Mouse (Mus musculus) myocyte (in vitro differentiated cells): Measurements from ENCODE around the gene E130208F15Rik. TPM values are rescaled to one million over a fixed set of nuclear protein-coding genes. Genes with fewer than 3 reads are reported as not detected.
A peak's percentile ranks its signal among the peaks of the same experiment; 100 is the strongest.

Experiments
- H3K27me3 ChIP-seq: one replicate; pipeline ENCODE4 v1.6.1; 2011; ENCODE audit not compliant: control insufficient read depth, insufficient read depth, insufficient read length
- H3K36me3 ChIP-seq: one replicate; pipeline ENCODE4 v1.6.1; 2011; ENCODE audit not compliant: control insufficient read depth, insufficient read depth
- H3K4me2 ChIP-seq: one replicate; pipeline ENCODE4 v1.6.1; 2011; ENCODE audit warnings: low read depth, control low read depth
- H3K4me3 ChIP-seq: one replicate; pipeline ENCODE4 v1.5.1; 2011; ENCODE audit warnings: mild to moderate bottlenecking, control low read depth, moderate library complexity
- H3K79me2 ChIP-seq: one replicate; pipeline ENCODE4 v1.6.1; 2011; ENCODE audit not compliant: control insufficient read depth, insufficient read depth
- H3ac ChIP-seq: one replicate; pipeline ENCODE4 v1.6.1; 2011; ENCODE audit not compliant: control insufficient read depth, insufficient read length
- CEBPB ChIP-seq: IDR thresholded peaks from 2 replicates; pipeline ENCODE4 v1.6.1; 2011; ENCODE audit warnings: mild to moderate bottlenecking, moderate library complexity; ENCODE audit not compliant: poor library complexity, insufficient read depth, severe bottlenecking
- E2F4 ChIP-seq: IDR thresholded peaks from one replicate; pipeline ENCODE4 v1.6.1; 2011; ENCODE audit warnings: mild to moderate bottlenecking, control low read depth, moderate library complexity; ENCODE audit not compliant: insufficient read depth
- MAX ChIP-seq: IDR thresholded peaks from one replicate; pipeline ENCODE4 v1.6.1; 2011; ENCODE audit warnings: low read depth, mild to moderate bottlenecking, control low read depth
- MYOD1 ChIP-seq, 3 experiments: IDR thresholded peaks; one replicate each; pipeline ENCODE4 v1.6.1; 2011; ENCODE audit warnings: control low read depth in 2 of 3, low read depth in 2 of 3, mild to moderate bottlenecking in 2 of 3, moderate library complexity in 1 of 3; ENCODE audit not compliant: insufficient read length in 2 of 3, control insufficient read depth in 1 of 3
- MYOG ChIP-seq, 3 experiments: IDR thresholded peaks; one replicate each; pipeline ENCODE4 v1.6.1; 2011; ENCODE audit warnings: control low read depth in 2 of 3, low read depth in 2 of 3, mild to moderate bottlenecking in 2 of 3; ENCODE audit not compliant: insufficient read length in 2 of 3, control insufficient read depth in 1 of 3, insufficient read depth in 1 of 3
- POLR2A ChIP-seq: IDR thresholded peaks from one replicate; pipeline ENCODE4 v1.6.1; 2011; ENCODE audit warnings: low read depth, mild to moderate bottlenecking, control low read depth, moderate library complexity; ENCODE audit not compliant: insufficient read length
- POLR2AphosphoS2 ChIP-seq: IDR thresholded peaks from one replicate; pipeline ENCODE4 v1.6.1; 2011; ENCODE audit warnings: low read depth, control low read depth; ENCODE audit not compliant: insufficient read length
- REST ChIP-seq: IDR thresholded peaks from one replicate; pipeline ENCODE4 v1.6.1; 2011; ENCODE audit warnings: mild to moderate bottlenecking, control low read depth, moderate library complexity; ENCODE audit not compliant: insufficient read depth, insufficient read length
- SRF ChIP-seq: IDR thresholded peaks from one replicate; pipeline ENCODE4 v1.6.1; 2011; ENCODE audit warnings: low read depth; ENCODE audit not compliant: control insufficient read depth, insufficient read length
- TCF12 ChIP-seq: IDR thresholded peaks from one replicate; pipeline ENCODE4 v1.6.1; 2011; ENCODE audit warnings: mild to moderate bottlenecking, control low read depth; ENCODE audit not compliant: poor library complexity, insufficient read depth, severe bottlenecking
- TCF3 ChIP-seq: IDR thresholded peaks from one replicate; pipeline ENCODE4 v1.6.1; 2011; ENCODE audit warnings: low read depth, control low read depth; ENCODE audit not compliant: insufficient read length
- USF1 ChIP-seq: IDR thresholded peaks from one replicate; pipeline ENCODE4 v1.6.1; 2011; ENCODE audit warnings: low read depth, mild to moderate bottlenecking, control low read depth, moderate library complexity
- polyA plus RNA-seq: library from polyadenylated mRNA; unstranded; fragments of >200 nt; fragmentation: generic; extraction: Trizol; gene quantifications from one replicate; pipeline ENCODE4 v1.2.1, GENCODE M21; 2012; ENCODE audit warnings: missing spikeins

E130208F15Rik gene
- polyA plus RNA-seq, 1 experiment, result 4.0 TPM

DNA sequence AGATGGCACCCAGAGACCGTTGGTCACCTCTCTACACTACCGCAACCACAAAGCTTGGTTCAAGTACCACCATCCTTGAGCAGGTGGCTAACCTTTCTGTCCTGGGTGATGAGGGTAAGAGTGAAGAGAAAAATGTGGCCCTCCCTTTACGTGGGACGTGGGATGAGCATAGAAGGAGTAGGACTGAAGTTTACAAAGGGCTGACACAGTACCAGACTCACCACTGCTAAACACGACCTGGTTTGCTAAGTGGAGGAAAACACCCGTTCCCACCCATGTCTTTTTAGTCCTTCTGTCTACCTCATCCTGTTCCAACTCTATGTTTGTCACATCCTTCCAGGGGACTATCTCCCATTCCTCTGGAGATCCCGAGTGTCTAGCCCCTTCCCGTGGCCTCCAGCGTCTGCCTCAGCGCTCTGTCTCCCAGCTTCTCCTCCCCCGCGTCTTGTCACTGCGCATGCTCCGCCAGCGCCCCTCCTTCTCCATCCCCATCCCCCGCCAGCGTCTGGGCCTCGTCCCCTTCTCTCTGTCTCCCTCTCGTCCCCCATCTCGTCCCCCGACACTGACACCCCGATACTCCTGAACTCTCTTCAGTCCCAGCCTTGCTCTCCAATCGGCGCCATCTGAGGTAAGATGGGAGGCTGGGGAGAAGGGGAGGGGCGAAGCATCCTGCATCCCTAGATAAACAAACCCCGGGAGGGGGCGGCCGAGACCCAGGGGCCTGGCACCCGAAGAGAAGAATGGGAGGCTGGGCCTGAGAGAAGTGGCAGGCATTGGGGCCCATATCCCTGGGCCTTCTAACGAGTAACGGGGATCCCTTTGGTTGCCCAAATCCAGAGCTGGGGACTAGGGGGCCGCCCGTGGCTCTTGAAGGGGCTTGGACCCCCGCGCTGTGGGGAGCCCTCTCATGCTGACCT, 30.1 kb upstream of the E130208F15Rik start, which contains the start of gene Clip3:
TSS of gene Clip3 (plus strand) at position 514 of the 917 bp plus-strand sequence.
- H3K79me2 ChIP-seq, result no peaks in the 10 kb centered on the region
- H3K27me3 ChIP-seq, result peaks cover 5% of the 10 kb centered on the region
- H3K36me3 ChIP-seq, result no peaks in the 10 kb centered on the region
- peak within 1 kb of the TSS; percentile 72 for H3K4me2 ChIP-seq
- H3K4me3 ChIP-seq, result peak within 1 kb of the TSS; percentile 29
- H3ac ChIP-seq, result no peak within 1 kb of the TSS
- no peak for TF ChIP-seq CEBPB
- no peak for TF ChIP-seq MAX
- no peak for TF ChIP-seq SRF
- TF ChIP-seq E2F4, result no peak
- no peak for TF ChIP-seq MYOG (IDR thresholded peaks at IDR 0.05; ENCODE audit: control insufficient read depth in 1 of 3, insufficient read depth in 1 of 3, insufficient read length in 2 of 3, low read depth in 2 of 3)
- no peak for TF ChIP-seq MYOD1 (IDR thresholded peaks at IDR 0.05; ENCODE audit: control insufficient read depth in 1 of 3, insufficient read length in 2 of 3, low read depth in 2 of 3)
- TF ChIP-seq USF1, result no peak
- TF ChIP-seq POLR2A, result peak; percentile 81
- no peak for TF ChIP-seq TCF12
- no peak for TF ChIP-seq REST
- TF ChIP-seq TCF3, result no peak
- peak; percentile 86 for TF ChIP-seq POLR2AphosphoS2

DNA sequence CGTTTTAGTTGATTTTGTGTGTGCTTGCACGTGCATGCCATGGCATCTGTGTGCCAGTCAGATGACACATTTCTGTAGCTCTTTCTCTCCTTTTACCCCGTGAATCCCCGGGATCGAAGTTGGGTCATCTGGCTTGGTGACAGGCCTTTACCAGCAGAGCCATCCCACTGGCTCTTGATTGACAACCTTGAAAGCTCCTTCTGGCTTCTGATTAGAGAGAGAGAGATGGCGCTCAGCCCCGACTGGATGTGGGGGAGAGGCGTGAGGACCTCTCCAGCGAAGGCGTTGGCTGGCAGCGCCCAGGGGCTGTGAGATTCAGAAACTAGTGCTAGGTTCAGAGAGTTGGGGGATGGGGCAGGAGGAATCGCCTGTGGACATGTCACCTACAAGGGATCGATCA, 27.7 kb upstream of the E130208F15Rik start:
- Histone ChIP-seq H3K4me2 (no peak overlapping the region), H3ac (no peak overlapping the region), H3K79me2 (no peaks in the 10 kb centered on the region), H3K4me3 (no peak overlapping the region), H3K27me3 (peaks cover 4% of the 10 kb centered on the region), H3K36me3 (no peaks in the 10 kb centered on the region)
- no peak for TF ChIP-seq MYOD1 (IDR thresholded peaks at IDR 0.05; ENCODE audit: control insufficient read depth in 1 of 3, insufficient read length in 2 of 3, low read depth in 2 of 3)
- no peak for TF ChIP-seq REST

DNA sequence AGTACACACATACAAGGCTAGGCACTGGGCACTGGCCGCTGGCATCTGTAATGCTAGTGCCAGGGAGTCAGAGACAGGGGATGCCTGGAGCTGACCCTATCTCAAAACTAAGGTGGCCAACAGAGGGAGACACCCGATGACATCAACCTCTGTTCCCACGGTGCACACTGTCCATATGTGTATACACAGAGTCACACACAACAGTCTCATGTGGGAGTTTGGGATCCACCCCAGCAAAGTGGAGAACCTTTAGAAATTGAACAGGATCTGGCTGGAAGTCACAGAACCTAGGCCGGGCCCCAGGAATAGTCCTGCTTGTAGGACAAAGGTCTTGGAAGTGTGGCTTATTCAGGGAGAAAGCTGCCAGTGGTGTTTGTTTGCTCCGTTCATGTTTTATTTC, 27.2 kb upstream of the E130208F15Rik start:
- H3K4me3 ChIP-seq, result no peak overlapping the region
- H3K27me3 ChIP-seq, result no peaks in the 10 kb centered on the region
- H3ac ChIP-seq, result no peak overlapping the region
- TF ChIP-seq E2F4 (no peak), MYOG (IDR thresholded peaks at IDR 0.05; ENCODE audit: control insufficient read depth in 1 of 3, insufficient read depth in 1 of 3, insufficient read length in 2 of 3, low read depth in 2 of 3) (no peak)
- no peak overlapping the region for H3K4me2 ChIP-seq
- H3K79me2 ChIP-seq, result no peaks in the 10 kb centered on the region
- H3K36me3 ChIP-seq, result no peaks in the 10 kb centered on the region

DNA sequence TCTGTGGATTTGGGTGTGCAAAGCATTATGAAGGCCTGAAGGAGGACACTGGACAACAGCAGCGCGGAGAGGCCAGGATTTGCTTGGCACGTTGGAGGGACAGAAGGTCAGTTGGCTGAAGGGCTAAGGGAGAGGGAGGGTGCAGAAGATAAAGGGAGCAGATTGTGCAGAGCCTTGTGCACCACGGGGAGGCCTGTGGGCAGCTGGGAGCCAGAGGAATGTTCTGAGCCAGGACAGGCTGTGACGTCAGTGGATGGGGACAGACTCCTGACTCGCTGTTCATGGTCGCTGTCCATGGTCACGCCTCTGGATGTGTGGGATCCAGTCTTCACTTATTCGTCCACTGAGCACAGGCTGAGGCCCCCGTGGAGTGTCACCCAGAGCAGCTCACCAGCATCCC, 26.4 kb upstream of the E130208F15Rik start:
- TF ChIP-seq POLR2AphosphoS2 (no peak), MAX (no peak), TCF12 (no peak), USF1 (no peak), POLR2A (no peak), E2F4 (no peak), MYOG (IDR thresholded peaks at IDR 0.05; ENCODE audit: control insufficient read depth in 1 of 3, insufficient read depth in 1 of 3, insufficient read length in 2 of 3, low read depth in 2 of 3) (peak in 1 of 3 experiments; percentile 13), CEBPB (no peak), SRF (no peak), REST (peak; percentile 97)
- Histone ChIP-seq H3K4me2 (no peak overlapping the region), H3ac (no peak overlapping the region), H3K79me2 (no peaks in the 10 kb centered on the region), H3K36me3 (no peaks in the 10 kb centered on the region), H3K27me3 (no peaks in the 10 kb centered on the region), H3K4me3 (no peak overlapping the region)

DNA sequence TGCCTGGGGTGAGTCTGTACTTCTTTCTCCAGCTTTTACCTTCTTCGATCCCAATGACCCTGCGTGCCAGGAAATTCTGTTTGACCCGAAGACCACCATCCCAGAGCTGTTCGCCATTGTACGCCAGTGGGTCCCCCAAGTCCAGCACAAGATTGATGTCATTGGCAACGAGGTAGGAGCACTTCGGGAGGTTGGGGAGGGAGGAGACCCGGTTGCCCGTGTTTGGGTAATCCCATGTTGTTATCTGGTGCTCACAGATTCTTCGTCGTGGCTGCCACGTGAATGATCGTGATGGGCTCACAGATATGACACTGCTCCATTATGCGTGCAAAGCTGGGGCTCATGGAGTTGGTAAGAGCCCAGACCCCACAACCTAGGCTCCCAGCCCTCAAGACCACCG, 24.7 kb upstream of the E130208F15Rik start:
- H3ac ChIP-seq, result no peak overlapping the region
- no peaks in the 10 kb centered on the region for H3K27me3 ChIP-seq
- TF ChIP-seq USF1, result no peak
- TF ChIP-seq POLR2AphosphoS2, result no peak
- TF ChIP-seq CEBPB, result no peak
- TF ChIP-seq SRF, result no peak
- no peak overlapping the region for H3K4me3 ChIP-seq
- H3K4me2 ChIP-seq, result no peak overlapping the region
- H3K79me2 ChIP-seq, result no peaks in the 10 kb centered on the region
- no peaks in the 10 kb centered on the region for H3K36me3 ChIP-seq
